30 mouse cellular contexts compared by ENCODE assay signal in the genomic region with DNA sequence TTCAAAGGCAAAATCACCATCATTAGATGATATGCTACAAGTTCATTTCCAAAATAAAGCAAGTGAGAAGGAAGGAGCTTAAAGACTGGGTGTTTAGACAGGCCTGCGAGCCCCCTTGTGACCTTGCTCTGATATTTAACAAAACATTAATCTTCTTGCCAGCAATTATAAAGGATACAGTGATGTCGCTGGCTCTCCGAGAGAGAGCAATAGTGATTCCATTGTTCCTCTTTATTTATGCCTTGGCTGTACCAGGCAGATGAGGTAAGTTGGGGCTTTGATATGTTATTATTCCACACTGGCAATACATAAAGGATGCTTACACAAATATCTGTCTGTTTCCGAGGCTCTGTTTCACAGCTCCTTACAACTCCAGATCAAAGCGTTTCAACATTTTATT.
A peak's percentile ranks its signal among the peaks of the same experiment; 100 is the strongest.
DNase-seq lines count a peak whose midpoint lies in the region; ATAC-seq lines count a peak whose summit lies in the region.
"Had no signal": no experiment of that assay in that cellular context is flagged by ENCODE, and none has a peak within 500 bp of the region (broad histone marks: within the 10 kb centered on the region; RNA-seq: fewer than 3 reads in every experiment).

No protein-coding gene starts in this region.

- H3K4me1 ChIP-seq in midbrain, embryonic 14.5 days (ENCODE audit: control insufficient read depth, insufficient read depth, low read length): peaks cover 18% of the 10 kb centered on the region
- peaks cover 15% of the 10 kb centered on the region for H3K4me1 ChIP-seq in midbrain, embryonic 15.5 days
- H3K4me1 ChIP-seq: liver, embryonic 13.5 days had no signal

- no peak overlapping the region for H3K4me3 ChIP-seq in midbrain, embryonic 14.5 days (replicated peaks; ENCODE audit: low read depth, low read length)
- H3K4me3 ChIP-seq in midbrain, embryonic 15.5 days: no peak overlapping the region
- H3K4me3 ChIP-seq: embryonic facial prominence, embryonic 13.5 days; forebrain, embryonic 10.5 days; hindbrain, embryonic 10.5 days; hindbrain, embryonic 15.5 days; limb, embryonic 10.5 days; limb, embryonic 15.5 days; liver, embryonic 13.5 days; midbrain, embryonic 12.5 days had no signal

- no peak overlapping the region for H3K27ac ChIP-seq in midbrain, embryonic 14.5 days (replicated peaks; ENCODE audit: low read depth, low read length)
- no peak overlapping the region for H3K27ac ChIP-seq in midbrain, embryonic 15.5 days
- H3K27ac ChIP-seq: embryonic facial prominence, embryonic 13.5 days; hindbrain, embryonic 10.5 days; hindbrain, embryonic 15.5 days; limb, embryonic 10.5 days; limb, embryonic 15.5 days; liver, embryonic 13.5 days; midbrain, embryonic 12.5 days; stomach, postnatal 0 days had no signal

- DNase-seq in embryo, embryonic 10.5 days (ENCODE audit: low spot score): peak; percentile 15
- DNase-seq in embryo, embryonic 11 days: no peak
- DNase-seq in layer of hippocampus, adult 9-11 months: peak; percentile 29
- DNase-seq in layer of hippocampus, postnatal 14 days (ENCODE audit: low spot score in 2 of 2): no peak
- DNase-seq in midbrain, embryonic 14.5 days: peak; percentile 25
- no peak for DNase-seq in thymus, postnatal 4 days
- DNase-seq: adrenal gland, postnatal 10 days; cerebellum, adult 11-12 months; cerebellum, postnatal 14 days; forebrain, postnatal 0 days; gastrocnemius, postnatal 14 days; heart, postnatal 14 days; kidney, adult 11 months; kidney, postnatal 14 days; liver, embryonic 13.5 days; lung, adult 18-20 months; lung, postnatal 10 days; right cerebral cortex, postnatal 4 days; thymus, adult 2 months had no signal

- no peaks in the 10 kb centered on the region for H3K9me3 ChIP-seq in midbrain, embryonic 14.5 days (ENCODE audit: control insufficient read depth, low read length)
- no peaks in the 10 kb centered on the region for H3K9me3 ChIP-seq in midbrain, embryonic 15.5 days
- H3K9me3 ChIP-seq: embryonic facial prominence, embryonic 13.5 days; forebrain, embryonic 10.5 days; hindbrain, embryonic 10.5 days; hindbrain, embryonic 15.5 days; limb, embryonic 10.5 days; limb, embryonic 15.5 days; liver, embryonic 13.5 days; midbrain, embryonic 12.5 days had no signal

- no peaks in the 10 kb centered on the region for H3K27me3 ChIP-seq in midbrain, embryonic 14.5 days (ENCODE audit: control insufficient read depth, insufficient read depth, low read length)
- peaks cover 25% of the 10 kb centered on the region for H3K27me3 ChIP-seq in midbrain, embryonic 15.5 days (replicated peaks)

- no peak for ATAC-seq in midbrain, embryonic 14.5 days (ENCODE audit: low FRiP score, low TSS enrichment)
- no peak for ATAC-seq in midbrain, embryonic 15.5 days (replicated peaks)
- ATAC-seq: forebrain, postnatal 0 days; inflammation-experienced regulatory T-cells, adult 6 months; Patski had no signal

- H3K4me2 ChIP-seq in midbrain, embryonic 14.5 days (ENCODE audit: low read length): no peak overlapping the region
- H3K4me2 ChIP-seq in midbrain, embryonic 15.5 days: no peak overlapping the region
- H3K4me2 ChIP-seq: embryonic facial prominence, embryonic 13.5 days; hindbrain, embryonic 15.5 days; limb, embryonic 15.5 days; liver, embryonic 13.5 days had no signal

- WGBS in midbrain, embryonic 14.5 days: 14% methylated on average over 5 of the region's 5 CpGs
- WGBS in midbrain, embryonic 15.5 days: 15% methylated on average over 5 of the region's 5 CpGs

- H3K36me3 ChIP-seq in midbrain, embryonic 14.5 days (ENCODE audit: control insufficient read depth, insufficient read depth, low read length): no peaks in the 10 kb centered on the region
- no peaks in the 10 kb centered on the region for H3K36me3 ChIP-seq in midbrain, embryonic 15.5 days (replicated peaks)
- H3K36me3 ChIP-seq: embryonic facial prominence, embryonic 13.5 days; forebrain, embryonic 10.5 days; hindbrain, embryonic 10.5 days; hindbrain, embryonic 15.5 days; limb, embryonic 10.5 days; limb, embryonic 15.5 days; liver, embryonic 13.5 days; midbrain, embryonic 12.5 days had no signal

- H3K9ac ChIP-seq in midbrain, embryonic 14.5 days (replicated peaks; ENCODE audit: low read length): no peak overlapping the region
- H3K9ac ChIP-seq in midbrain, embryonic 15.5 days: no peak overlapping the region
- H3K9ac ChIP-seq: embryonic facial prominence, embryonic 13.5 days; forebrain, postnatal 0 days; hindbrain, embryonic 15.5 days; limb, embryonic 15.5 days; liver, embryonic 13.5 days; midbrain, embryonic 12.5 days had no signal

Comparison
In these comparisons a context has a peak if more than half of its experiments do, and no peak if none do; other contexts are left out.
1. DNase-seq: peak in embryo, embryonic 10.5 days (single experiment), layer of hippocampus, adult 9-11 months (single experiment) and midbrain, embryonic 14.5 days (single experiment); none in embryo, embryonic 11 days (single experiment), layer of hippocampus, postnatal 14 days (0 of 2) and thymus, postnatal 4 days (single experiment).